Mouse (Mus musculus): ENCODE measurements at regions not wholly inside any gene's neighbourhood (a gene's known extent, or its start where the extent isn't known, plus 50 kb on each side); places are given as distances from the start of the nearest gene placed in this dataset.

DNA sequence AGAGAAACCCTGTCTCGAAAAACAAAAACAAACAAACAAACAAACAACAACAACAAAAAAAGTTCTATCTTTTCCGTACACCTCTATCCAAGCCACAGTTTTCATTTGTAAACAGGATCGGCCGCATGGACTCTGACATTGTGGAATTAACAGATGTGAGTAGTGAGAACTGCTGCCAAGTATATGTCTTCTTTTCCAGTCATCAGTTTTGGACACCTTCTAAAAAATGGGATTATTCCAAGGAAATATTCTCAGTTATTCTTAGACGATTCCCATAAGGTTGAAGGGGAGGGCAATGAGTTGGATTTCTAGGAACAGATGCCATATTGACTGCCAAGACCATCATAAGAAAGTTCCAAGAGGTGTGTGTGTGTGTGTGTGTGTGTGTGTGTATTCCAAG, 891.2 kb upstream of the Lrrc6 start:
- TF ChIP-seq CTCF (IDR thresholded peaks at IDR 0.05; ENCODE audit: insufficient read depth, low read depth, low read length) (no peak), POLR2A (IDR thresholded peaks at IDR 0.05; ENCODE audit: insufficient read depth, low read depth, low read length) (no peak)
